Mouse (Mus musculus) heart, adult 2 months (tissue): ENCODE data around the gene Eif3c.

ENCODE experiments used
- CTCF ChIP-seq: fragments of 200-600 bp; IDR thresholded peaks from 2 replicates; pipeline ENCODE4 v1.8.1; 2022; ENCODE audit warnings: antibody characterized with exemption, mild to moderate bottlenecking, moderate library complexity
- EP300 ChIP-seq: fragments of 200-500 bp; IDR thresholded peaks from 2 replicates; pipeline ENCODE4 v1.6.1; 2011; ENCODE audit warnings: low read depth, low read length, control low read depth; ENCODE audit not compliant: insufficient read depth

DNA sequence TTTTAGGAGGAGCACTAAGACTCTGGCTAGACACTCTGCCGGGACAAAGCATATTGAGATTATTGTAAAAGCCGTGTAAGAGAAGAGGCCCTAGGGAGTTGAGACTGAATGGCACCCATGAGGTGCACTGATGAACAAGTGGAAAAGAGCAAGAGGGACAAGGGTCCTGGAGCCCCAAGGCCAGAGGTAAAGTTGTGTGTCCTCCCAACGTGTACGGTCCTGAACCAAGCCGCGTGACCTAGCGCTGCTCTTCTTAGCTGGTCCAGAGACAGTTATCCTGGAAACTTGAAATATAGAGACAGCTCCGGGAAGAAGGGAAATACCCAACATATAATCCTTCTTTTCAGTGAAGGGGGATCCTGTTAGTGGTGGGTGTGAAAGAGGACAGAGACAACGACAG, 29.7 kb downstream of the Eif3c start:
- no peak for TF ChIP-seq CTCF
- TF ChIP-seq EP300: no peak
